Mouse (Mus musculus) stomach, embryonic 14.5 days (tissue): ENCODE data around the gene Catsperg1. TPM values are rescaled to one million over a fixed set of nuclear protein-coding genes. Genes with fewer than 3 reads are reported as not detected.
"Not testable (repeated sequence)": the region's sequence is repeated elsewhere in the genome, so short reads cannot be mapped to it uniquely, and the experiment has no call there.

Experiments
- ATAC-seq: fragments of 200-750 bp; cut with Nextera tagmentation; 2 replicates; pipeline ENCODE4 v1.8.0; 2017; ENCODE audit warnings: low read depth, moderate TSS enrichment; ENCODE audit not compliant: insufficient number of reproducible peaks, insufficient read depth, low FRiP score
- H3K27ac ChIP-seq: fragments of 300-500 bp; sonication (generic); 2 replicates; pipeline ENCODE4 v1.5.1; 2014; ENCODE audit warnings: mild to moderate bottlenecking, low read length, moderate library complexity, mixed read lengths
- H3K27me3 ChIP-seq: fragments of 300-500 bp; sonication (generic); 2 replicates; pipeline ENCODE4 v1.6.1; 2014; ENCODE audit warnings: low read length, control low read depth, mixed read lengths; ENCODE audit not compliant: control insufficient read depth, insufficient read depth
- H3K36me3 ChIP-seq: fragments of 300-500 bp; sonication (generic); 2 replicates; pipeline ENCODE4 v1.6.1; 2014; ENCODE audit warnings: mild to moderate bottlenecking, control low read depth, low read length, moderate library complexity, mixed read lengths; ENCODE audit not compliant: control insufficient read depth, insufficient read depth
- H3K4me1 ChIP-seq: fragments of 300-500 bp; sonication (generic); 2 replicates; pipeline ENCODE4 v1.6.1; 2014; ENCODE audit warnings: low read length, control low read depth, mixed read lengths; ENCODE audit not compliant: control insufficient read depth, insufficient read depth
- H3K4me2 ChIP-seq: fragments of 300-500 bp; sonication (generic); replicated peaks from 2 replicates; pipeline ENCODE4 v1.6.1; 2014; ENCODE audit warnings: low read depth, low read length, control low read depth
- H3K4me3 ChIP-seq: fragments of 300-500 bp; sonication (generic); 2 replicates; pipeline ENCODE4 v1.5.1; 2014; ENCODE audit warnings: low read depth, low read length, control low read depth
- H3K9ac ChIP-seq: fragments of 300-500 bp; sonication (generic); replicated peaks from 2 replicates; pipeline ENCODE4 v1.6.1; 2014; ENCODE audit warnings: low read depth, mild to moderate bottlenecking, control low read depth, low read length, moderate library complexity, mixed read lengths
- H3K9me3 ChIP-seq: fragments of 300-500 bp; sonication (generic); 2 replicates; pipeline ENCODE4 v1.6.1; 2016; ENCODE audit warnings: low read depth, low read length, control low read depth; ENCODE audit not compliant: control insufficient read depth
- WGBS: fragments of 180-500 bp; shearing (Covaris S2); extraction: QIAGEN DNeasy Blood & Tissue Kit; methylation state at CpG from one replicate; pipeline ENCODE4 v1.1.7; 2014; 5-methylcytosine and 5-hydroxymethylcytosine counted together
- polyA plus RNA-seq: library from polyadenylated mRNA; unstranded; fragments of >200 nt; fragmentation: Nextera tagmentation; extraction: Ambion mirVana; gene quantifications from 2 replicates; pipeline ENCODE4 v1.2.1, GENCODE M21; 2014

The Catsperg1 gene
- polyA plus RNA-seq, 1 experiment from 2014 or later: 1.6 TPM

DNA sequence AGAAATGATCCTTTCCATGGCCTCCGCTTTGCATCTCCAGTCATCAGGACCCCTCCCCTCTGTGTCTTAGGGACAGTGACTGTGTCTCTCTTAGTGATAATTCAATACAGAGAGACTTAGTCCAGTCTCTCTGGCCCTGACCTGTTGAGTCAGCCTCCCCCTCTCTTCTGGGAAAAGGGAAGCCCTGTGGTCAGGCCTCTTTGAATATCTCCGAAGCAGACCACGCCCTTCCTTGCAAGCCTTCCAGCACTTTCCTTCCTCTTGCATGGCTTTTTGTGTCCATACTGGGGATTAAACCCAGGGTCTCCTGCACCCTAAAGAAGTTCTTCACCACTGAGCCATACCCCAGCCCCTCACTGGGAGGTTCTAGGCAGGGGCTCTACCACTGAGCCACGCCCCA lies 69.8 kb downstream of the Catsperg1 start:
- no peaks in the 10 kb centered on the region for H3K27me3 ChIP-seq
- H3K4me2 ChIP-seq: no peak overlapping the region
- H3K9me3 ChIP-seq: no peaks in the 10 kb centered on the region
- ATAC-seq: no peak
- H3K4me3 ChIP-seq: no peak overlapping the region
- H3K36me3 ChIP-seq: no peaks in the 10 kb centered on the region
- WGBS: 90% methylated on average over 4 of the region's 4 CpGs
- no peaks in the 10 kb centered on the region for H3K4me1 ChIP-seq
- H3K9ac ChIP-seq: no peak overlapping the region
- no peak overlapping the region for H3K27ac ChIP-seq

DNA sequence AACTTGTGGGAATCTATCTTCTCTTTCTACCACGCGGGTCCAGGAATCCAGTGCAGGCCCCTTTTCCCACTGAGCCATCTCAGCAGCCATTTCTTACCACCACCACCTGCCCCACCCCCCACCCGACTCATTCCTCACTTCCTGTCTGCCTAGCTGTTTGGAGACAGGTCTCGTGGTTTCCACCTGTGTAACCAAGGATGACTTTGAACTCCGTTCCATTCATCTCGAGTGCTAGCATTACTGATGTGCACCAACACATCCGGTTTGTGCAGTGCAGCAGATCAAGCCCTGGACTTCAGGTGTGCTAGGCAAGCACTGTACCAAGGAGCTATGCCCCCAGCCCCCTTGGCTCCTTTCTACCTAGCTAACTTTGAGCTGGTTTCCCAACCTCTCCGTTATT lies 72.4 kb downstream of the Catsperg1 start:
- Histone ChIP-seq H3K4me3 (no peak overlapping the region), H3K27me3 (no peaks in the 10 kb centered on the region), H3K4me1 (no peaks in the 10 kb centered on the region), H3K27ac (no peak overlapping the region), H3K9me3 (no peaks in the 10 kb centered on the region), H3K36me3 (no peaks in the 10 kb centered on the region), H3K9ac (no peak overlapping the region), H3K4me2 (no peak overlapping the region)
- ATAC-seq: no peak
- WGBS: 70% methylated on average over 8 of the region's 8 CpGs

DNA sequence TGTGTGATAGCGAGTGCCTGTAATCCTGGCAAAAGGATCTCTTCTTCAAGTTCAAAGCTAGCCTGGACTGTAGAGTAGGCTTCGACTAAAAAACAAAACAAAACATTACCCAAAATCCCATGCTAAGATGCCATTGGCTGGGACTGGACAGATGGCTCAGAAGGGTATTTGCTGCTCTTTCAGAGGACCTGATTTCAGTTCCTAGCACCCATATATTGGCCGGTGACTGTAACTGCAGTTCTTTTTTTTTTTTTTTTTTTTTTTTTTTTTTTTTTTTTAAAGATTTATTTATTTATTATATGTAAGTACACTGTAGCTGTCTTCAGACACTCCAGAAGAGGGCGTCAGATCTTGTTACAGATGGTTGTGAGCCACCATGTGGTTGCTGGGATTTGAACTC lies 74.6 kb downstream of the Catsperg1 start:
- H3K36me3 ChIP-seq, H3K9ac ChIP-seq, H3K9me3 ChIP-seq, ATAC-seq, H3K4me2 ChIP-seq, H3K4me1 ChIP-seq, H3K4me3 ChIP-seq, H3K27ac ChIP-seq, H3K27me3 ChIP-seq: not testable (repeated sequence)
- WGBS: 90% methylated on average over 3 of the region's 4 CpGs

DNA sequence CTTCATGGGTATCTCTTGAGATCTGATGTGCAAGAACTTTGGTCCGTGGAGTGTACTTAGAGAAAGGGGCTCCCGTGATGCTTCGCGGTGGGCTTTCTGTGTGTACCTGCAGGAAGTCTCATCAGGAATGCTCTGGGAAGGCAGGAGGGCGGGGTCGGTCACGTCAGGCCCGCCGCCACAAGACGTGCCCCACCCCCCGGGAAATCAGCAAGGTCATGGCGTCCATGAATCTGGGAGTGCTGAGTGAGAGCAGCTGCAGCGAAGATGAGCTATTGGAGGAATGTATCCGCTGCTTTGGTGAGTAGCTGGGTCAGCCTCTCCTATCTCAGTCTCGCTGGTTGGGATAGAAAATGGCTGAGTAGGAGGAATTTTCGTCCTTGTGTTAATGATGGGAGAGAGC lies 76.4 kb downstream of the Catsperg1 start:
- H3K4me3 ChIP-seq: no peak overlapping the region
- 39% methylated on average over 16 of the region's 16 CpGs for WGBS
- no peak overlapping the region for H3K4me2 ChIP-seq
- no peaks in the 10 kb centered on the region for H3K9me3 ChIP-seq
- no peaks in the 10 kb centered on the region for H3K27me3 ChIP-seq
- H3K4me1 ChIP-seq: no peaks in the 10 kb centered on the region
- ATAC-seq: no peak
- H3K36me3 ChIP-seq: no peaks in the 10 kb centered on the region
- H3K9ac ChIP-seq: no peak overlapping the region
- H3K27ac ChIP-seq: no peak overlapping the region

DNA sequence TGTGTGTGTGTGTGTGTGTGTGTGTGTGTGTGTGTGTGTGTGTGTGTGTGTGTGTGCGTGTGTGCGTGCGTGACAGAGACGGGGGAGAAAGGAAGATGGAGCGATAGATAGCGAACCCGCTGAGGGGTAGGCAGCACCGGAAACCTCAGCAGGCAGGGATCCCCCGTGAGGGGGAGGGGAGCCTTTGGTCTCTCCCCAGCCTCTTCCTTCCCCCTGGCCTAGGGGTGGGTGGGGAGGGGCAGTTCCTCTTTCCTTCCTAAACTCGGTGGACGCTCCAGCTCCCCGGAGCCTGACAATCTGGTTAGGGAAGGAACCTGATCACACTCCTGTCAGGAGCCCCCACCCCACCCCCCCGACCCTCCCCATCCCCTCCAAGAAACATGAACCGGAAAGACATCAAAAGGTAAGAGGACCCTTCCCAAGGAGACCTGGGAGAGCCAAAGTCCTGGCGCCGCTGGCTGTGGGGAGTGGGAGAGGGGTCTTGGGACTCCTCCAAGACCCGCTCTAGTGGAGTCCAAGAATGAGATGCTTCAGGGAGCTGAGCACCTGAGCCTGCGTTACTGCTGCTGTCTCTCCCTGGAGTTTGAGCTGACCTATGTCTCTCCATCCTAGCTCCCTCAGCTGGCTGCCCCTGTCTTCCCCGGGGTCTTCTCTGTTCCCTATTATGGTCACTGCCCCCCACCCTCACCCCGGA lies 79.0 kb downstream of the Catsperg1 start, which contains the start of gene Rasgrp4:
Gene Rasgrp4 (plus strand): TSS at position 159 of the 694 bp plus-strand sequence.
- Histone ChIP-seq H3K9ac (no peak within 1 kb of the TSS), H3K36me3 (no peaks in the 10 kb centered on the region), H3K4me3 (peak within 1 kb of the TSS; percentile 17), H3K4me2 (peak within 1 kb of the TSS; percentile 41), H3K9me3 (no peaks in the 10 kb centered on the region), H3K27me3 (no peaks in the 10 kb centered on the region), H3K4me1 (no peaks in the 10 kb centered on the region), H3K27ac (no peak within 1 kb of the TSS)
- 0% methylated on average over 17 of the region's 20 CpGs for WGBS
- ATAC-seq: peak; percentile 65

DNA sequence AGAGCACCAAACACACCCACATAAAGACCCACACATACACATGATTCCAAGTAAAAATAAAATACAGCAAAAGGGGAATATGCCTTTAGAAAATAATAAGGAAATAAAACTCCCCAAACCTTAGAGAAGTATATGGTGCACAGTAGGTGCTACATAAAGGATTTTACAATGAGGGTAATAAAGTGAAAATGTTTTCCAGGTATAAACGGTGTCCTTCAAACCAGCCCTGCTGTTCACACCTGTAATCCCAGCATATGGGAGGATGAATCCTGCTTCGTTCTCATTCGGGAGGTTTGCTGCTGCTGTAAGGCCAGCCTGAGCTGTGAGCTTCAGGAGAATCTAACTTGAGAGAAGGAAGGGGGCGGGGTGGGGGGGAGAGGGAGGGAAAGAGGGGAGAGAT lies 79.6 kb downstream of the Catsperg1 start:
- no peaks in the 10 kb centered on the region for H3K36me3 ChIP-seq
- H3K9me3 ChIP-seq: no peaks in the 10 kb centered on the region
- H3K4me3 ChIP-seq: peak overlapping the region; percentile 17; the same call in 1 of the 2 replicates
- no peak overlapping the region for H3K27ac ChIP-seq
- H3K27me3 ChIP-seq: no peaks in the 10 kb centered on the region
- WGBS: 3% methylated on average over 4 of the region's 4 CpGs
- peak overlapping the region; percentile 41 for H3K4me2 ChIP-seq
- no peak for ATAC-seq
- H3K9ac ChIP-seq: no peak overlapping the region
- no peaks in the 10 kb centered on the region for H3K4me1 ChIP-seq

Other genes with a start within 250 kb of the Catsperg1 start
- 413 and 444 TPM in 2 replicates for gene Eif3k, start 232.2 kb downstream of the Catsperg1 start, polyA plus RNA-seq
- 8.5 and 11.3 TPM in 2 replicates for gene Map4k1, start 232.0 kb downstream of the Catsperg1 start, polyA plus RNA-seq
- 0.30 and 0.78 TPM in 2 replicates for gene Ryr1, start 88.9 kb downstream of the Catsperg1 start, polyA plus RNA-seq
- 0.51 and 0.73 TPM in 2 replicates for gene Rasgrp4, start 79.2 kb downstream of the Catsperg1 start, polyA plus RNA-seq
- 17.7 and 17.8 TPM in 2 replicates for gene Fam98c, start 57.8 kb downstream of the Catsperg1 start, polyA plus RNA-seq
- 0.38 and 0.49 TPM in 2 replicates for gene Ggn, start 43.8 kb downstream of the Catsperg1 start, polyA plus RNA-seq
- gene Spred3, start 43.6 kb downstream of the Catsperg1 start, polyA plus RNA-seq: 5.9 TPM in 2 replicates
- gene Psmd8, start 33.3 kb downstream of the Catsperg1 start, polyA plus RNA-seq: 264 and 268 TPM in 2 replicates
- 0.73 and 0.98 TPM in 2 replicates for gene Kcnk6, start 18.5 kb upstream of the Catsperg1 start, polyA plus RNA-seq
- 93.4 and 100.0 TPM in 2 replicates for gene Yif1b, start 24.3 kb upstream of the Catsperg1 start, polyA plus RNA-seq
- 35.0 and 36.6 TPM in 2 replicates for gene 2200002D01Rik, start 34.4 kb upstream of the Catsperg1 start, polyA plus RNA-seq
- 386 and 405 TPM in 2 replicates for gene Spint2, start 67.9 kb upstream of the Catsperg1 start, polyA plus RNA-seq
- 47.4 and 51.3 TPM in 2 replicates for gene Ppp1r14a, start 75.3 kb upstream of the Catsperg1 start, polyA plus RNA-seq
- 6.0 and 11.0 TPM in 2 replicates for gene Dpf1, start 89.9 kb upstream of the Catsperg1 start, polyA plus RNA-seq